Mouse (Mus musculus) heart, embryonic 10.5 days (tissue): ENCODE results near the gene Olfr1057. TPM values are rescaled to one million over a fixed set of nuclear protein-coding genes. Genes with fewer than 3 reads are reported as not detected.
"Not testable (repeated sequence)": the region's sequence is repeated elsewhere in the genome, so short reads cannot be mapped to it uniquely, and the experiment has no call there.

Source experiments
- DNase-seq: peaks from one replicate; pipeline ENCODE4 v3.0.0-alpha.2; 2017; ENCODE audit warnings: low spot score
- H3K27ac ChIP-seq: fragments of 300-500 bp; sonication (generic); 2 replicates; pipeline ENCODE4 v1.5.1; 2016; ENCODE audit warnings: mild to moderate bottlenecking
- H3K27me3 ChIP-seq: fragments of 300-500 bp; sonication (generic); 2 replicates; pipeline ENCODE4 v1.6.1; 2016; ENCODE audit warnings: mild to moderate bottlenecking; ENCODE audit not compliant: poor library complexity, insufficient read depth, severe bottlenecking
- H3K36me3 ChIP-seq: fragments of 300-500 bp; sonication (generic); 2 replicates; pipeline ENCODE4 v1.6.1; 2016; ENCODE audit warnings: mild to moderate bottlenecking, moderate library complexity
- H3K4me1 ChIP-seq: fragments of 300-500 bp; sonication (generic); 2 replicates; pipeline ENCODE4 v1.6.1; 2016; ENCODE audit warnings: mild to moderate bottlenecking
- H3K4me3 ChIP-seq: fragments of 300-500 bp; sonication (generic); 2 replicates; pipeline ENCODE4 v1.5.1; 2016; ENCODE audit warnings: mild to moderate bottlenecking, moderate library complexity
- H3K9me3 ChIP-seq: fragments of 300-500 bp; sonication (generic); 2 replicates; pipeline ENCODE4 v1.6.1; 2016; ENCODE audit warnings: mild to moderate bottlenecking, moderate library complexity
- WGBS: fragments of 180-500 bp; shearing (Covaris S2); methylation state at CpG from one replicate; pipeline ENCODE4 v1.1.7; 2016; 5-methylcytosine and 5-hydroxymethylcytosine counted together
- polyA plus RNA-seq: library from polyadenylated mRNA; unstranded; fragments of >200 nt; fragmentation: Nextera tagmentation; extraction: Ambion mirVana; gene quantifications from 2 replicates; pipeline ENCODE4 v1.2.1, GENCODE M21; 2016

Gene Olfr1057
- polyA plus RNA-seq: not detected in 2 replicates

- Histone ChIP-seq H3K9me3 (no peaks in the 10 kb centered on the region), H3K27me3 (no peaks in the 10 kb centered on the region), H3K4me3 (no peak within 1 kb of the TSS), H3K27ac (no peak within 1 kb of the TSS), H3K4me1 (no peaks in the 10 kb centered on the region), H3K36me3 (no peaks in the 10 kb centered on the region)
- DNase-seq: no peak
Measured at GRCm38 (mm10) chr2:86378293-86378692, at the start of gene Olfr1057. TSS of gene Olfr1057 (minus strand) at chr2:86378393.

- H3K4me1 ChIP-seq, H3K27me3 ChIP-seq, H3K36me3 ChIP-seq, H3K27ac ChIP-seq, H3K4me3 ChIP-seq, H3K9me3 ChIP-seq, DNase-seq: not testable (repeated sequence)
Measured at GRCm38 (mm10) chr2:86426649-86427048, 48.5 kb upstream of the Olfr1057 start, which contains the start of gene Olfr1062. TSS of gene Olfr1062 (minus strand) at chr2:86426749.

GRCm38 (mm10) chr2:86413950-86414349, 35.8 kb upstream of the Olfr1057 start, which contains the start of gene Olfr1061:
TSS of gene Olfr1061 (minus strand) at chr2:86414050.
- DNase-seq: no peak
- Histone ChIP-seq H3K27me3 (no peaks in the 10 kb centered on the region), H3K4me3 (no peak within 1 kb of the TSS), H3K9me3 (no peaks in the 10 kb centered on the region), H3K36me3 (no peaks in the 10 kb centered on the region), H3K27ac (no peak within 1 kb of the TSS), H3K4me1 (no peaks in the 10 kb centered on the region)
- WGBS: 78% methylated on average over 1 of the region's 1 CpGs

GRCm38 (mm10) chr2:86395114-86395513, 16.9 kb upstream of the Olfr1057 start:
- Histone ChIP-seq H3K27ac (no peak overlapping the region), H3K36me3 (no peaks in the 10 kb centered on the region), H3K9me3 (no peaks in the 10 kb centered on the region), H3K27me3 (no peaks in the 10 kb centered on the region), H3K4me1 (no peaks in the 10 kb centered on the region), H3K4me3 (no peak overlapping the region)
- no peak for DNase-seq
- WGBS: 69% methylated on average over 2 of the region's 2 CpGs

- H3K9me3 ChIP-seq, H3K4me1 ChIP-seq, H3K36me3 ChIP-seq, H3K4me3 ChIP-seq, DNase-seq, H3K27me3 ChIP-seq, H3K27ac ChIP-seq: not testable (repeated sequence)
Measured at GRCm38 (mm10) chr2:86388461-86388860, 10.3 kb upstream of the Olfr1057 start, which contains the start of gene Olfr1058. TSS of gene Olfr1058 (minus strand) at chr2:86388561.

GRCm38 (mm10) chr2:86366342-86366741, 11.9 kb downstream of the Olfr1057 start:
- H3K4me3 ChIP-seq, H3K27ac ChIP-seq, H3K9me3 ChIP-seq, H3K27me3 ChIP-seq, DNase-seq, H3K36me3 ChIP-seq, H3K4me1 ChIP-seq: not testable (repeated sequence)
- no CpG with 5 or more reads among the region's 6 CpGs for WGBS

GRCm38 (mm10) chr2:86362369-86362768, 15.8 kb downstream of the Olfr1057 start, which contains the start of gene Olfr1056:
TSS of gene Olfr1056 (minus strand) at chr2:86362469.
- no peaks in the 10 kb centered on the region for H3K36me3 ChIP-seq
- H3K4me3 ChIP-seq: no peak within 1 kb of the TSS
- no peaks in the 10 kb centered on the region for H3K9me3 ChIP-seq
- no peaks in the 10 kb centered on the region for H3K27me3 ChIP-seq
- no peaks in the 10 kb centered on the region for H3K4me1 ChIP-seq
- no peak within 1 kb of the TSS for H3K27ac ChIP-seq
- DNase-seq: no peak

GRCm38 (mm10) chr2:86351751-86352150, 26.4 kb downstream of the Olfr1057 start:
- H3K27ac ChIP-seq, DNase-seq, H3K4me1 ChIP-seq, H3K9me3 ChIP-seq, H3K4me3 ChIP-seq, H3K36me3 ChIP-seq, H3K27me3 ChIP-seq: not testable (repeated sequence)
- WGBS: 91% methylated on average over 1 of the region's 1 CpGs

- H3K4me1 ChIP-seq: no peaks in the 10 kb centered on the region
- no peaks in the 10 kb centered on the region for H3K36me3 ChIP-seq
- DNase-seq: no peak
- H3K27ac ChIP-seq: no peak within 1 kb of the TSS
- 89% methylated on average over 5 of the region's 5 CpGs for WGBS
- H3K9me3 ChIP-seq: no peaks in the 10 kb centered on the region
- no peaks in the 10 kb centered on the region for H3K27me3 ChIP-seq
- H3K4me3 ChIP-seq: no peak within 1 kb of the TSS
Measured at GRCm38 (mm10) chr2:86350184-86350583, 28.0 kb downstream of the Olfr1057 start, which contains the start of gene Olfr1055. TSS of gene Olfr1055 (minus strand) at chr2:86350284.

- H3K27ac ChIP-seq: no peak within 1 kb of the TSS
- no peaks in the 10 kb centered on the region for H3K4me1 ChIP-seq
- 85% methylated on average over 3 of the region's 3 CpGs for WGBS
- no peak for DNase-seq
- no peaks in the 10 kb centered on the region for H3K9me3 ChIP-seq
- no peak within 1 kb of the TSS for H3K4me3 ChIP-seq
- no peaks in the 10 kb centered on the region for H3K36me3 ChIP-seq
- no peaks in the 10 kb centered on the region for H3K27me3 ChIP-seq
Measured at GRCm38 (mm10) chr2:86335333-86335732, 42.9 kb downstream of the Olfr1057 start, which contains the start of gene Olfr1054. TSS of gene Olfr1054 (minus strand) at chr2:86335433.

Other genes with a start within 250 kb of the Olfr1057 start
- gene Olfr1039, start 242.5 kb downstream of the Olfr1057 start, polyA plus RNA-seq: not detected in 2 replicates
- gene Olfr1040, start 231.7 kb downstream of the Olfr1057 start, polyA plus RNA-seq: not detected in 2 replicates
- not detected in 2 replicates for gene Olfr1042, start 216.6 kb downstream of the Olfr1057 start, polyA plus RNA-seq
- not detected in 2 replicates for gene Olfr1043, start 210.9 kb downstream of the Olfr1057 start, polyA plus RNA-seq
- not detected in 2 replicates for gene Olfr1044, start 200.6 kb downstream of the Olfr1057 start, polyA plus RNA-seq
- gene Olfr52, start 192.7 kb downstream of the Olfr1057 start, polyA plus RNA-seq: not detected in 2 replicates
- gene Olfr1045, start 175.4 kb downstream of the Olfr1057 start, polyA plus RNA-seq: not detected in 2 replicates
- not detected in 2 replicates for gene Olfr1046, start 159.1 kb downstream of the Olfr1057 start, polyA plus RNA-seq
- gene Olfr1047, start 147.0 kb downstream of the Olfr1057 start, polyA plus RNA-seq: not detected in 2 replicates
- gene Olfr1048, start 138.1 kb downstream of the Olfr1057 start, polyA plus RNA-seq: not detected in 2 replicates
- gene Olfr1049, start 120.1 kb downstream of the Olfr1057 start, polyA plus RNA-seq: not detected in 2 replicates
- gene Olfr1051, start 99.3 kb downstream of the Olfr1057 start, polyA plus RNA-seq: not detected in 2 replicates
- gene Olfr1052, start 85.9 kb downstream of the Olfr1057 start, polyA plus RNA-seq: not detected in 2 replicates
- not detected in 2 replicates for gene Olfr1053, start 63.1 kb downstream of the Olfr1057 start, polyA plus RNA-seq
- gene Olfr1054, start 43.0 kb downstream of the Olfr1057 start, polyA plus RNA-seq: not detected in 2 replicates
- not detected in 2 replicates for gene Olfr1055, start 28.1 kb downstream of the Olfr1057 start, polyA plus RNA-seq
- not detected in 2 replicates for gene Olfr1056, start 15.9 kb downstream of the Olfr1057 start, polyA plus RNA-seq
- not detected in 2 replicates for gene Olfr1058, start 10.2 kb upstream of the Olfr1057 start, polyA plus RNA-seq
- not detected in 2 replicates for gene Olfr1061, start 35.7 kb upstream of the Olfr1057 start, polyA plus RNA-seq
- gene Olfr1062, start 48.4 kb upstream of the Olfr1057 start, polyA plus RNA-seq: not detected in 2 replicates
- gene Olfr1065, start 72.2 kb upstream of the Olfr1057 start, polyA plus RNA-seq: not detected in 2 replicates
- gene Olfr1066, start 77.9 kb upstream of the Olfr1057 start, polyA plus RNA-seq: not detected in 2 replicates
- not detected in 2 replicates for gene Olfr228, start 109.0 kb upstream of the Olfr1057 start, polyA plus RNA-seq
- gene Olfr1076, start 130.1 kb upstream of the Olfr1057 start, polyA plus RNA-seq: not detected in 2 replicates
- not detected in 2 replicates for gene Olfr1079, start 164.1 kb upstream of the Olfr1057 start, polyA plus RNA-seq
- gene Olfr1080, start 179.8 kb upstream of the Olfr1057 start, polyA plus RNA-seq: not detected in 2 replicates
- not detected in 2 replicates for gene Olfr1082, start 220.6 kb upstream of the Olfr1057 start, polyA plus RNA-seq